Mouse (Mus musculus) MEL (cell line): ENCODE measurements around the gene Map4k1.

ENCODE experiments used
- CTCF ChIP-seq, 3 experiments: IDR thresholded peaks in 2 of 3; conservative IDR thresholded peaks in 1 of 3; 2 replicates each; pipeline ENCODE4 v1.5.1; 2011 to 2012; ENCODE audit warnings: low read length in 3 of 3, low read depth in 2 of 3, mild to moderate bottlenecking in 2 of 3, improper control_type of control experiment in 1 of 3, inconsistent platforms in 1 of 3, mixed read lengths in 1 of 3, moderate library complexity in 1 of 3; ENCODE audit not compliant: control insufficient read depth in 1 of 3, insufficient read depth in 1 of 3, poor library complexity in 1 of 3, severe bottlenecking in 1 of 3
- EP300 ChIP-seq, 2 experiments: IDR thresholded peaks; 2 replicates each; pipeline ENCODE4 v1.6.1; 2011; ENCODE audit warnings: improper control_type of control experiment in 2 of 2, low read length in 2 of 2, low read depth in 1 of 2, mild to moderate bottlenecking in 1 of 2
- ETS1 ChIP-seq: IDR thresholded peaks from 2 replicates; pipeline ENCODE4 v1.6.1; 2012; ENCODE audit warnings: low read depth, mild to moderate bottlenecking, inconsistent platforms, low read length, improper control_type of control experiment, moderate library complexity
- HCFC1 ChIP-seq: IDR thresholded peaks from 2 replicates; pipeline ENCODE4 v1.6.1; 2012; ENCODE audit warnings: low read depth, mild to moderate bottlenecking, inconsistent platforms, low read length, improper control_type of control experiment, moderate library complexity
- JUND ChIP-seq: IDR thresholded peaks from 2 replicates; pipeline ENCODE4 v1.6.1; 2011; ENCODE audit warnings: low read depth, mild to moderate bottlenecking, improper control_type of control experiment, low read length
- POLR2A ChIP-seq, 2 experiments: IDR thresholded peaks; 2 replicates each; pipeline ENCODE4 v1.6.1; 2011 to 2012; ENCODE audit warnings: low read length in 2 of 2, mild to moderate bottlenecking in 2 of 2, control low read depth in 1 of 2, improper control_type of control experiment in 1 of 2, low read depth in 1 of 2, moderate library complexity in 1 of 2; ENCODE audit not compliant: control insufficient read depth in 1 of 2, insufficient read depth in 1 of 2, poor library complexity in 1 of 2
- POLR2AphosphoS2 ChIP-seq: IDR thresholded peaks from 2 replicates; pipeline ENCODE4 v1.6.1; 2011; ENCODE audit warnings: low read length, improper control_type of control experiment
- POLR2AphosphoS5 ChIP-seq: IDR thresholded peaks from 2 replicates; pipeline ENCODE4 v1.6.1; 2012; ENCODE audit warnings: low read depth, borderline replicate concordance, mild to moderate bottlenecking, inconsistent platforms, low read length, moderate library complexity, mixed read lengths
- SIN3A ChIP-seq: IDR thresholded peaks from 2 replicates; pipeline ENCODE4 v1.6.1; 2012; ENCODE audit warnings: low read length, improper control_type of control experiment, inconsistent platforms
- SMC3 ChIP-seq: IDR thresholded peaks from 2 replicates; pipeline ENCODE4 v1.6.1; 2011; ENCODE audit warnings: low read depth, low read length, improper control_type of control experiment
- TAL1 ChIP-seq: IDR thresholded peaks from 2 replicates; pipeline ENCODE4 v1.6.1; 2012; ENCODE audit warnings: mild to moderate bottlenecking, inconsistent platforms, low read length, moderate library complexity, mixed read lengths
- TBP ChIP-seq: IDR thresholded peaks from 2 replicates; pipeline ENCODE4 v1.8.0; 2011; ENCODE audit warnings: low read depth, low read length, improper control_type of control experiment
- TCF12 ChIP-seq: IDR thresholded peaks from 2 replicates; pipeline ENCODE4 v1.6.1; 2014; ENCODE audit warnings: low read depth, mild to moderate bottlenecking, inconsistent platforms, low read length, improper control_type of control experiment, moderate library complexity

DNA sequence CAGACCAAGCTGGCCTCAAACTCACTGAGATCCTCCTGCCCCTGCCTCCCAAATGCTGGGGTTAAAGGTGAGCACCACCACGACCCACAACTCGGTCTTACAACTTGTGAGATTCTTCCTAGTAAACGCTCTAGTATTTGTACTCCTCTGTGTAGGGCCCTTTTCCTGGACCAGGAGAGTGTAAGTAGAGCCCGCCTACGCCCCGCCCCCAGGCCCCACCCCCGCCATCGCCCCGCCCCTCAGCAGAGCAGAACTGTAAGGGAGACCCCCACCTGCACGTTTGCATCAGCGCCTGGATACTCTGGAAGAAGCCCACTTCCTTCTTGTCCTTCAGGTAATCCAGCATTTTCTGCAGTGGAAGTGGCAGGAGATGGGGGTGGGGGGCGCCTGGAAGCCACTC, 64.7 kb downstream of the Map4k1 start:
- TF ChIP-seq POLR2AphosphoS2, result no peak
- TF ChIP-seq TCF12, result no peak
- TF ChIP-seq ETS1, result no peak
- no peak for TF ChIP-seq TAL1
- no peak for TF ChIP-seq JUND
- no peak for TF ChIP-seq POLR2A (IDR thresholded peaks at IDR 0.05; ENCODE audit: control insufficient read depth in 1 of 2, insufficient read depth in 1 of 2, low read depth in 1 of 2, low read length in 2 of 2, poor library complexity in 1 of 2)
- no peak for TF ChIP-seq SIN3A
- no peak for TF ChIP-seq TBP
- no peak for TF ChIP-seq CTCF (IDR thresholded peaks at IDR 0.05 in 2 of 3, conservative IDR thresholded peaks at IDR 0.05 in 1 of 3; ENCODE audit: control insufficient read depth in 1 of 3, insufficient read depth in 1 of 3, low read depth in 2 of 3, low read length in 3 of 3, poor library complexity in 1 of 3, severe bottlenecking in 1 of 3)
- no peak for TF ChIP-seq SMC3
- no peak for TF ChIP-seq POLR2AphosphoS5
- TF ChIP-seq HCFC1, result no peak
- TF ChIP-seq EP300 (IDR thresholded peaks at IDR 0.05; ENCODE audit: low read depth in 1 of 2, low read length in 2 of 2), result no peak
